Mouse (Mus musculus): ENCODE measurements around the gene Bpifb2. TPM values are rescaled to one million over a fixed set of nuclear protein-coding genes. Genes with fewer than 3 reads are reported as not detected.

Gene Bpifb2
- polyA plus RNA-seq, 1 experiment from 2014 or later, result not detected

GRCm38 (mm10) chr2:153906626-153907025, 31.8 kb downstream of the Bpifb2 start:
- no peaks in the 10 kb centered on the region for H3K9me3 ChIP-seq (replicated peaks; ENCODE audit: control insufficient read depth, low read length)
- WGBS (ENCODE audit: insufficient replicate concordance), result 80% methylated on average over 4 of the region's 4 CpGs
- H3K27me3 ChIP-seq (ENCODE audit: control insufficient read depth, insufficient read depth, low read length), result no peaks in the 10 kb centered on the region
- H3K27ac ChIP-seq (ENCODE audit: low read depth, low read length), result no peak overlapping the region
- no peak overlapping the region for H3K4me3 ChIP-seq (ENCODE audit: low read depth, low read length)
- no peak overlapping the region for H3K4me2 ChIP-seq
- H3K4me1 ChIP-seq (ENCODE audit: control insufficient read depth, insufficient read depth, low read length), result no peaks in the 10 kb centered on the region
- no peak overlapping the region for H3K9ac ChIP-seq (ENCODE audit: low read depth, low read length)
- no peaks in the 10 kb centered on the region for H3K36me3 ChIP-seq (ENCODE audit: control insufficient read depth, insufficient read depth, low read length)
- ATAC-seq (replicated peaks; ENCODE audit: insufficient number of reproducible peaks, low FRiP score, low TSS enrichment), result no peak

GRCm38 (mm10) chr2:153914151-153914550, 39.3 kb downstream of the Bpifb2 start:
- no peak for ATAC-seq (replicated peaks; ENCODE audit: insufficient number of reproducible peaks, low FRiP score, low TSS enrichment)
- H3K4me1 ChIP-seq (ENCODE audit: control insufficient read depth, insufficient read depth, low read length), result no peaks in the 10 kb centered on the region
- H3K4me2 ChIP-seq, result no peak overlapping the region
- H3K4me3 ChIP-seq (ENCODE audit: low read depth, low read length), result no peak overlapping the region
- no peaks in the 10 kb centered on the region for H3K9me3 ChIP-seq (replicated peaks; ENCODE audit: control insufficient read depth, low read length)
- no peaks in the 10 kb centered on the region for H3K36me3 ChIP-seq (ENCODE audit: control insufficient read depth, insufficient read depth, low read length)
- H3K9ac ChIP-seq (ENCODE audit: low read depth, low read length), result no peak overlapping the region
- H3K27ac ChIP-seq (ENCODE audit: low read depth, low read length), result no peak overlapping the region
- no peaks in the 10 kb centered on the region for H3K27me3 ChIP-seq (ENCODE audit: control insufficient read depth, insufficient read depth, low read length)
- WGBS (ENCODE audit: insufficient replicate concordance), result 65% methylated on average over 5 of the region's 5 CpGs

- Histone ChIP-seq H3K4me1 (ENCODE audit: control insufficient read depth, insufficient read depth, low read length) (no peaks in the 10 kb centered on the region), H3K4me3 (ENCODE audit: low read depth, low read length) (no peak within 1 kb of the TSS), H3K4me2 (no peak within 1 kb of the TSS), H3K36me3 (ENCODE audit: control insufficient read depth, insufficient read depth, low read length) (no peaks in the 10 kb centered on the region), H3K9ac (ENCODE audit: low read depth, low read length) (no peak within 1 kb of the TSS), H3K27me3 (ENCODE audit: control insufficient read depth, insufficient read depth, low read length) (no peaks in the 10 kb centered on the region), H3K9me3 (replicated peaks; ENCODE audit: control insufficient read depth, low read length) (no peaks in the 10 kb centered on the region), H3K27ac (ENCODE audit: low read depth, low read length) (no peak within 1 kb of the TSS)
- no peak for ATAC-seq (replicated peaks; ENCODE audit: insufficient number of reproducible peaks, low FRiP score, low TSS enrichment)
- 75% methylated on average over 8 of the region's 8 CpGs for WGBS (ENCODE audit: insufficient replicate concordance)
Observed at GRCm38 (mm10) chr2:153917930-153918329, 43.1 kb downstream of the Bpifb2 start, which contains the start of gene Bpifb3. Gene Bpifb3 (plus strand): TSS chr2:153918230.

- no peak for ATAC-seq (replicated peaks; ENCODE audit: insufficient number of reproducible peaks, low FRiP score, low TSS enrichment)
- no peaks in the 10 kb centered on the region for H3K36me3 ChIP-seq (ENCODE audit: control insufficient read depth, insufficient read depth, low read length)
- no peak overlapping the region for H3K9ac ChIP-seq (ENCODE audit: low read depth, low read length)
- H3K27ac ChIP-seq (ENCODE audit: low read depth, low read length), result no peak overlapping the region
- WGBS (ENCODE audit: insufficient replicate concordance), result 76% methylated on average over 6 of the region's 6 CpGs
- no peak overlapping the region for H3K4me3 ChIP-seq (ENCODE audit: low read depth, low read length)
- H3K9me3 ChIP-seq (replicated peaks; ENCODE audit: control insufficient read depth, low read length), result no peaks in the 10 kb centered on the region
- no peaks in the 10 kb centered on the region for H3K4me1 ChIP-seq (ENCODE audit: control insufficient read depth, insufficient read depth, low read length)
- no peak overlapping the region for H3K4me2 ChIP-seq
- H3K27me3 ChIP-seq (ENCODE audit: control insufficient read depth, insufficient read depth, low read length), result no peaks in the 10 kb centered on the region
Observed at GRCm38 (mm10) chr2:153921246-153921645, 46.4 kb downstream of the Bpifb2 start.

- no peaks in the 10 kb centered on the region for H3K4me1 ChIP-seq (ENCODE audit: control insufficient read depth, insufficient read depth, low read length)
- no peaks in the 10 kb centered on the region for H3K9me3 ChIP-seq (replicated peaks; ENCODE audit: control insufficient read depth, low read length)
- H3K9ac ChIP-seq (ENCODE audit: low read depth, low read length), result no peak overlapping the region
- H3K27ac ChIP-seq (ENCODE audit: low read depth, low read length), result no peak overlapping the region
- H3K4me2 ChIP-seq, result no peak overlapping the region
- WGBS (ENCODE audit: insufficient replicate concordance), result 34% methylated on average over 3 of the region's 3 CpGs
- no peaks in the 10 kb centered on the region for H3K36me3 ChIP-seq (ENCODE audit: control insufficient read depth, insufficient read depth, low read length)
- ATAC-seq (replicated peaks; ENCODE audit: insufficient number of reproducible peaks, low FRiP score, low TSS enrichment), result peak; percentile 36; the same call in 1 of the 2 replicates
- no peaks in the 10 kb centered on the region for H3K27me3 ChIP-seq (ENCODE audit: control insufficient read depth, insufficient read depth, low read length)
- no peak overlapping the region for H3K4me3 ChIP-seq (ENCODE audit: low read depth, low read length)
Observed at GRCm38 (mm10) chr2:153929871-153930413, 55.1 kb downstream of the Bpifb2 start.

GRCm38 (mm10) chr2:153931125-153931524, 56.3 kb downstream of the Bpifb2 start:
- Histone ChIP-seq H3K36me3 (ENCODE audit: control insufficient read depth, insufficient read depth, low read length) (no peaks in the 10 kb centered on the region), H3K4me2 (no peak overlapping the region), H3K9ac (ENCODE audit: low read depth, low read length) (no peak overlapping the region), H3K4me3 (ENCODE audit: low read depth, low read length) (no peak overlapping the region), H3K4me1 (ENCODE audit: control insufficient read depth, insufficient read depth, low read length) (no peaks in the 10 kb centered on the region), H3K27ac (ENCODE audit: low read depth, low read length) (no peak overlapping the region), H3K27me3 (ENCODE audit: control insufficient read depth, insufficient read depth, low read length) (no peaks in the 10 kb centered on the region), H3K9me3 (replicated peaks; ENCODE audit: control insufficient read depth, low read length) (no peaks in the 10 kb centered on the region)
- 80% methylated on average over 6 of the region's 6 CpGs for WGBS (ENCODE audit: insufficient replicate concordance)
- ATAC-seq (replicated peaks; ENCODE audit: insufficient number of reproducible peaks, low FRiP score, low TSS enrichment), result no peak

- no peaks in the 10 kb centered on the region for H3K9me3 ChIP-seq (replicated peaks; ENCODE audit: control insufficient read depth, low read length)
- no peak overlapping the region for H3K4me2 ChIP-seq
- H3K4me1 ChIP-seq (ENCODE audit: control insufficient read depth, insufficient read depth, low read length), result no peaks in the 10 kb centered on the region
- no peak for ATAC-seq (replicated peaks; ENCODE audit: insufficient number of reproducible peaks, low FRiP score, low TSS enrichment)
- no peaks in the 10 kb centered on the region for H3K27me3 ChIP-seq (ENCODE audit: control insufficient read depth, insufficient read depth, low read length)
- H3K27ac ChIP-seq (ENCODE audit: low read depth, low read length), result no peak overlapping the region
- H3K4me3 ChIP-seq (ENCODE audit: low read depth, low read length), result no peak overlapping the region
- 74% methylated on average over 6 of the region's 6 CpGs for WGBS (ENCODE audit: insufficient replicate concordance)
- H3K9ac ChIP-seq (ENCODE audit: low read depth, low read length), result no peak overlapping the region
- no peaks in the 10 kb centered on the region for H3K36me3 ChIP-seq (ENCODE audit: control insufficient read depth, insufficient read depth, low read length)
Observed at GRCm38 (mm10) chr2:153933311-153933710, 58.5 kb downstream of the Bpifb2 start.

- no peak overlapping the region for H3K27ac ChIP-seq (ENCODE audit: low read depth, low read length)
- 84% methylated on average over 6 of the region's 6 CpGs for WGBS (ENCODE audit: insufficient replicate concordance)
- no peaks in the 10 kb centered on the region for H3K36me3 ChIP-seq (ENCODE audit: control insufficient read depth, insufficient read depth, low read length)
- no peak overlapping the region for H3K4me3 ChIP-seq (ENCODE audit: low read depth, low read length)
- H3K4me2 ChIP-seq, result no peak overlapping the region
- no peaks in the 10 kb centered on the region for H3K9me3 ChIP-seq (replicated peaks; ENCODE audit: control insufficient read depth, low read length)
- H3K27me3 ChIP-seq (ENCODE audit: control insufficient read depth, insufficient read depth, low read length), result no peaks in the 10 kb centered on the region
- H3K4me1 ChIP-seq (ENCODE audit: control insufficient read depth, insufficient read depth, low read length), result no peaks in the 10 kb centered on the region
- H3K9ac ChIP-seq (ENCODE audit: low read depth, low read length), result no peak overlapping the region
- ATAC-seq (replicated peaks; ENCODE audit: insufficient number of reproducible peaks, low FRiP score, low TSS enrichment), result no peak
Observed at GRCm38 (mm10) chr2:153935348-153935747, 60.5 kb downstream of the Bpifb2 start.

- Histone ChIP-seq H3K4me3 (ENCODE audit: low read depth, low read length) (no peak within 1 kb of the TSS), H3K4me1 (ENCODE audit: control insufficient read depth, insufficient read depth, low read length) (no peaks in the 10 kb centered on the region), H3K9me3 (replicated peaks; ENCODE audit: control insufficient read depth, low read length) (no peaks in the 10 kb centered on the region), H3K27ac (ENCODE audit: low read depth, low read length) (no peak within 1 kb of the TSS), H3K4me2 (no peak within 1 kb of the TSS), H3K9ac (ENCODE audit: low read depth, low read length) (no peak within 1 kb of the TSS), H3K36me3 (ENCODE audit: control insufficient read depth, insufficient read depth, low read length) (no peaks in the 10 kb centered on the region), H3K27me3 (ENCODE audit: control insufficient read depth, insufficient read depth, low read length) (no peaks in the 10 kb centered on the region)
- WGBS (ENCODE audit: insufficient replicate concordance), result 77% methylated on average over 5 of the region's 5 CpGs
- no peak for ATAC-seq (replicated peaks; ENCODE audit: insufficient number of reproducible peaks, low FRiP score, low TSS enrichment)
Observed at GRCm38 (mm10) chr2:153937843-153938242, 63.0 kb downstream of the Bpifb2 start, which contains the start of gene Bpifb4. Gene Bpifb4 (plus strand): TSS chr2:153938212.
